Mouse (Mus musculus): Measurements from ENCODE around the gene Pdgfb. TPM values are rescaled to one million over a fixed set of nuclear protein-coding genes. Genes with fewer than 3 reads are reported as not detected.

Pdgfb gene
- total RNA-seq, 2 experiments from 2014 or later = 31.3 to 32.4 TPM

- intact Hi-C loops (cut with DNase I) = no loop called here
- no peak for DNase-seq (ENCODE audit: low spot score in 2 of 2)
These were observed 20.6 kb upstream of the Pdgfb start for GRCm38 (mm10) chr15:80035341-80035885.

GRCm38 (mm10) chr15:80034913-80035312 lies 20.1 kb upstream of the Pdgfb start:
- DNase-seq (ENCODE audit: low spot score in 2 of 2) = no peak
- intact Hi-C loops (cut with DNase I) = no loop called here

- intact Hi-C loops (cut with DNase I) = no loop called here
- no peak for DNase-seq (ENCODE audit: low spot score in 2 of 2)
These were observed 19.6 kb upstream of the Pdgfb start for GRCm38 (mm10) chr15:80034366-80034765.

GRCm38 (mm10) chr15:80031133-80031532 lies 16.4 kb upstream of the Pdgfb start:
- intact Hi-C loops (cut with DNase I) = no loop called here
- DNase-seq (ENCODE audit: low spot score in 2 of 2) = no peak

- no peak for DNase-seq (ENCODE audit: low spot score in 2 of 2)
- intact Hi-C loops (cut with DNase I) = no loop called here
These were observed 15.6 kb upstream of the Pdgfb start for GRCm38 (mm10) chr15:80030399-80030798.

- no peak for DNase-seq (ENCODE audit: low spot score in 2 of 2)
- intact Hi-C loops (cut with DNase I) = no loop called here
These were observed 14.1 kb upstream of the Pdgfb start for GRCm38 (mm10) chr15:80028862-80029261.

- DNase-seq (ENCODE audit: low spot score in 2 of 2) = no peak
- intact Hi-C loops (cut with DNase I) = no loop called here
These were observed 12.0 kb upstream of the Pdgfb start for GRCm38 (mm10) chr15:80026689-80027353.

GRCm38 (mm10) chr15:80026061-80026460 lies 11.3 kb upstream of the Pdgfb start:
- intact Hi-C loops (cut with DNase I) = no loop called here
- DNase-seq (ENCODE audit: low spot score in 2 of 2) = no peak

GRCm38 (mm10) chr15:80025615-80026014 lies 10.8 kb upstream of the Pdgfb start:
- intact Hi-C loops (cut with DNase I) = no loop called here
- DNase-seq (ENCODE audit: low spot score in 2 of 2) = no peak

GRCm38 (mm10) chr15:80024331-80025313 lies 9.8 kb upstream of the Pdgfb start:
- peak; percentile 51 to 66 for DNase-seq (ENCODE audit: low spot score in 2 of 2)
- intact Hi-C loops (cut with DNase I) = no loop called here

GRCm38 (mm10) chr15:80020516-80020915 lies 5.7 kb upstream of the Pdgfb start:
- no peak for DNase-seq (ENCODE audit: low spot score in 2 of 2)
- intact Hi-C loops (cut with DNase I) = no loop called here

GRCm38 (mm10) chr15:80019625-80020024 lies 4.8 kb upstream of the Pdgfb start:
- intact Hi-C loops (cut with DNase I) = loop anchor here (10.0 kb wide), 1 partner anchor 255 kb away; no protein-coding TSS in a partner anchor
- DNase-seq (ENCODE audit: low spot score in 2 of 2) = no peak

- intact Hi-C loops (cut with DNase I) = loop anchor here (10.0 kb wide), 1 partner anchor 254 kb away; no protein-coding TSS in a partner anchor
- DNase-seq (ENCODE audit: low spot score in 2 of 2) = peak; percentile 53 to 63
These were observed 4.4 kb upstream of the Pdgfb start for GRCm38 (mm10) chr15:80019220-80019619.

- intact Hi-C loops (cut with DNase I) = loop anchor here (10.0 kb wide), 1 partner anchor 252 kb away; no protein-coding TSS in a partner anchor
These were observed 2.0 kb upstream of the Pdgfb start for GRCm38 (mm10) chr15:80016563-80017301.

GRCm38 (mm10) chr15:80015211-80015952 lies 605 bp upstream of the Pdgfb start:
- DNase-seq (ENCODE audit: low spot score in 2 of 2) = peak; percentile 66 to 79
- intact Hi-C loops (cut with DNase I) = loop anchor here (2.0 to 10.0 kb wide), 2 partner anchors 69 to 251 kb away; no protein-coding TSS in a partner anchor

More at GRCm38 (mm10) chr15:80016563-80017301, 2.0 kb upstream of the Pdgfb start:
- no peak for DNase-seq (ENCODE audit: low spot score in 2 of 2)

- intact Hi-C loops (cut with DNase I) = loop anchor here (2.0 to 10.0 kb wide), 3 partner anchors 67 to 249 kb away; partner anchors contain the start of genes Cbx6 and Npcd
- DNase-seq (ENCODE audit: low spot score in 2 of 2) = no peak
These were observed 801 bp downstream of the Pdgfb start for GRCm38 (mm10) chr15:80014031-80014320.

GRCm38 (mm10) chr15:80013256-80014030 lies 1.3 kb downstream of the Pdgfb start:
- DNase-seq (ENCODE audit: low spot score in 2 of 2) = peak; percentile 42

More at GRCm38 (mm10) chr15:80013256-80014030, 1.3 kb downstream of the Pdgfb start:
- intact Hi-C loops (cut with DNase I) = loop anchor here (2.0 to 10.0 kb wide), 4 partner anchors 63 to 249 kb away; partner anchors contain the start of genes Cbx6 and Npcd
